Mouse (Mus musculus) embryo, embryonic 10.5 days (tissue): ENCODE data around the gene Pla2g12a.

ENCODE experiments used
- DNase-seq: peaks from one replicate; pipeline ENCODE4 v3.0.0-alpha.2; 2015; ENCODE audit warnings: low spot score

The Pla2g12a gene

DNA sequence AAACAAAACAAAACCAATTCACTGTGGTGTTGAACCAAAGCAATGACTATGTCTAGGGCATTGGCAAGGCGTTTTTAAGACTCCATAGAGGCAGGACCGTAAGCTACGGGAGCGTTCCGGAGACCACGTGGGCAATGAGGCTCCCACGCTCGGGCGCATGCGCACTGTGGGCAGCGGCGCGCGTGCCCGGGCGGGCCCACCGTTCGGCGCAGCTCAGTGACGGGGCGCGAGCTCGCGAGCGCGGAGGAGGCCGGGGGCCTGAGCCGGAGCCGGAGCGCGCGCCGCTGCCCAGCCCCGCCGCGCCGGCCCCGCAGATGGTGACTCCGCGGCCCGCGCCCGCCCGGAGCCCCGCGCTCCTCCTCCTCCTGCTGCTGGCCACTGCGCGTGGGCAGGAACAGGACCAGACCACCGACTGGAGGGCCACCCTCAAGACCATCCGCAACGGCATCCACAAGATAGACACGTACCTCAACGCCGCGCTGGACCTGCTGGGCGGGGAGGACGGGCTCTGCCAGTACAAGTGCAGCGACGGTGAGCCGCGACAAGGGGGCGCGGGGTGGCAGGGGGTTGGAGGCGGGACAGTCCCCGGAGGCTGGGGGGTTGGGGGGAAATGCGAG, at the start of gene Pla2g12a:
Pla2g12a (plus strand) TSS at position 202 of the 617 bp plus-strand sequence.
- DNase-seq: peak; percentile 92

DNA sequence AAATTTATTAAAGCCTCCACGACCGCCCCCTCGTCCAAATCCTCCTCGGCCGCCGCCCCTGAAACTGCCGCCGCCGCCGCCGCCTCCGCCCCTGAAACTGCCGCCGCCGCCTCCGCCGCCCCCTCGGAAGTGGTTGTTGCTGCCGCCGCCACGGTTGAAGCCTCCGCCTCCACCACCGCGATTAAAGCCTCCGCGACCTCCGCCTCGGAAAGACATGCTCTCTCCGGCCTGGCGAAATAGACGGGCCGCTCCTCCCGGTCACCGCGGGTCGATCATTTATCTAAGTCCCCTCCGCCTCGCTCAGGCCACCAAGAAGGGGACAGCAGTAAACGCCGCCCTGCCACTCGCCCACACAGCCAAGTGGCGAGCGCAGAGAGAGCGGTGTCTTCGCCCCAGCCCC, 47.8 kb upstream of the Pla2g12a start:
- no peak for DNase-seq

DNA sequence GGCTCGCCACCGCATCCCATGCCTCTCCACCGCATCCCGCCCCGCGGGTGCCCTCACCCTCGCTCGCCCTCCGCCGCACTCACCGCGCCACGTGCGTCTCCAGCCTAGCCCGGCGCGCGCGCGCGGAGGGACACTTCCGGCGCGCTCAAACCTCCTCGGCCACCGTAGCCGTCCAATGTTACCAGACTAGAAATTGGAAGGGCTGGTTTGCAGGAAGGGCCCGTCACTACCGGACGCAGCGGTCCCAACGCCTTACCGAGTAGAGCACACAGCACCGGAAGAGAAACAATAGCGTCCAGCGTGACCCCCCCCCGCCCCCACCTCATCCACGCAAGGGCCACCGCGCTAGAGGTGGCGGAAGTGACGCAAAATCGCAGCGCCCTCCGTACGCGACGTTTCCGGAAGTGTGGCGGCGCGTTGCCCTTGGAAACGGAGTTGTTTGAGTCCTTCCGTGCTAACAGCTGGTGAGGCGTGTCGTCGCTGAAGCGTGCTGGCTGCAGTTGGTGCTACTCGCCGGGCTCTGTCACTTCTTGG, 47.3 kb upstream of the Pla2g12a start, which contains the start of gene Gar1:
Gar1 (minus strand) TSS at position 362 of the 534 bp plus-strand sequence.
- DNase-seq: peak; percentile 98

DNA sequence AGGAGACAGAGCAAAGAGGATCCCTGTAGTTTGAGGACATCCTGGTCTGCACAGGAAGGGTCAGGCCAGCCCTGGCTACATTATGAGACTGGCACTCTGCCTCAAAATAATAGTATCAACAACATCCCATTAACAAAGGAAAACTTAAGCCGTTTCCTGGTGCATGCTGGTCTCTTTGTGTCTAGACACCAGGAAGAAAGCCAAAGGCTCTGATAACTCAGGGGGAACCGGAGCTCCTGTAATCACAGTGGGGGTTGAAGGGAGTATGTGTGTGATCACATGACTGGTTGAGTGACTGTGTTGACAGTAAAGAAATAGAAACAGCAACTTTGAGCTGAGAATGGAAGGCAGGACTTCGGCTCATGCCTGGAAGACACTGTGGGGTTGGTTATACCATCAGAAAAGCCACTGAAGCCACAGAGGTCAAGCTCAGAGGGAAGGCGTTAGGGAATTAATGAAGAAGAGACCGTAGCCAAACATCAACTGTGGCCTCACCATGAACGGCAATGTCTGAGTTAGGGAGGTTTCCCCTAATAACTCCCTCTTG, 42.9 kb upstream of the Pla2g12a start, which contains the start of gene Cfi:
Cfi (plus strand) TSS at position 497 of the 547 bp plus-strand sequence.
- no peak for DNase-seq

DNA sequence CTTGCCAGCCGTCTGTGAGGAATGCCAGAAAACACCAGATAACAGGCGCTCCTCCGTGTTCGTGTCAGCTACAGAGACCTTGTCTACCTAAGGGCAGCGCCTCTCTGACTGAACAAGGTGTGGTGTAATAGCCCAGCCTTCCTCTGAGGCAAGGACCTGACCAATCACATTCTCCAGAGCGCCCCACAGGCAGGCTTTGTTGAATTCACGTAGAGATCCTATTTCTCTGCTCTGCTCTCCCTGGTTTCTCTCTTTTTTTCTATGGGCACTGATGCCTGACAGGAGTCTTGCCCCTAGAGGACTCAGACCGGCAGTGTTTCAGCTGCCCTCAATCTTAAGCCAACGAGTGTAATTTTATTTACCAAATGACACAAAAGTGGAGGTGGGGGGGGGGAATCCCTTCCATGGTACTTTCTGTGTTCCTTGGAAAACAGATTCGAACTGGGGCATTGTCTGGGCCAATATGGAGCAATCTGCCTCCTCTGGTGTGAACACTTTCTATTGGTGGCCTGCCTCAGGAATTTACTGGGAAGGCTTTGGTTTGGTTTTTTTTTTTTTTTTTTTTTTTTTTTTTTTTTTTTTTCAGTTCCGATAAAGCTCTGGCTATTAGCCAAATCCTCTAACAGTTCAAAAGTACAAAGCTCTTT, 42.2 kb upstream of the Pla2g12a start:
- DNase-seq: peak; percentile 32

DNA sequence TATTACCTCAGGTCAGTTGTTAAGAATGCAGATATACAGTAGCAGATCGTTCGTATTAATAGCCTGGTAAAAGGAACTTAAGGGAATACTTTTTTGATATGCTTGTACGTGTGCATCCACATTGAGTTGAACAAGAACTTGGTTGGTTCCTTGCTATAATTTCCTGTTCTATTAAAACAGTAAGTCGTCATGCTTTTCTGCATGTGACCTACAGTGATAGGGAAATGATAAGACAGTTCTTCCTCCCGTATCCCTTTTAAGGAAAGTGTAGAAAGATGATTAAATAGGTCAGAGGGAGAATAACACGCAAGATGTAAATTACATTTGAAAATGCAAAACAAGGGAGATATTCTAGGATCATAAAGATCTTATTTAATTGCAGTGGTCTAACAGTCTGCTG, 41.4 kb upstream of the Pla2g12a start:
- DNase-seq: no peak

DNA sequence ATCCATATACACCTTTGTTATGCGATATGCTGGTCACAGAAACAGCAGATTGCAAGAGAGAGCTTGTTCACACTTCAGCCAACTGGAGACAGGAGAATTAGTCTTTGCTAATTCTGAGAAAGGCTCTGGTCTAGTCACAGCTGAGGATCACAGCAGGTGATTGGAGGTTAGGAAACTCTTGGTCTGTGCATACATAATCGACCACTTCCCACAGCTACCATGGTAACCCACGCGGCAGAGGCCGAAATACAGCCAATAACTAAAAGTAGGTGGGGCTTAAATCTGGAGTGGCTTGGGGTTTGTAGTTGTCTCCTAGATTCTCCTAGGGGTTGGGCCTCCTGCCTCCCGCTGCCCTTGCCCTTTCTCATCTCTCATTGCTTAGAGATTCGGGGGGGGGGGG, 40.4 kb upstream of the Pla2g12a start:
- DNase-seq: no peak

DNA sequence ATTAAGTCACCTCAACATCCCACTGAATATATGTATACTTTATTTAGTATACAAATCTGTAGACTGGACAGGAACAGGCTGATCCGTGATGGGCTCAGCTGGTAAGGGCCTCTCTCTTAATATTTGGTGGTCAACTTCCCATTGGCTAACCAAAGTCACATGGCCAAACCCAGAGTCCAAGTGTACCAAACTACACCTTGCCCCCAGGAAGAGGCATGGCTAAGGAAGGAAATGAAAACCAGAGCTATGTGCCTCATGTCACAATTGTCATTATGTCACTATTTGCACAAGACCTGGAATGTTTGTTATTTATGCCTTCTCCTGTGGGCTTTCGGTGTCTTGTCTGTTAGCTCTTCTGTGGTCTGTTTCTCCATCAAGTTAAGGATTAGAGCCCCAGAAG, 32.5 kb upstream of the Pla2g12a start:
- no peak for DNase-seq

DNA sequence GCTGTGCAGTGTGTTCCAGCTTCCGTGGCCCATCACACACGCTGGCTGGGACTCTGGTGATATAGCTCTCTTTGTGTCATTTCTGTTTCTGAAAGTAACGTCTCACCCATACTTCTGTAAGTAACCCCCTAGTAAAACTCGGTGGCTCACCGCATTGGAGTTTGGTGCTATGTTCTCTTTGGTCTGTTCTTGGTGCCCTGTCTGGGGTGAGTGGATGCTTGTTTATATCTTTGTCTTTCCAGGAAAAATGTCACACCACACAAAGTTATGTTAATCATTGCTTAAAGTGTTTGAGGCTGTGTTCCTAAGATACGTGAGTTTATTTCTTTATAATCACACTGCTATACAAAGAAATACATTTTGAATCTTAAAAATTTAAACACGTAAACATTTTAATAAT, 31.6 kb upstream of the Pla2g12a start:
- no peak for DNase-seq

DNA sequence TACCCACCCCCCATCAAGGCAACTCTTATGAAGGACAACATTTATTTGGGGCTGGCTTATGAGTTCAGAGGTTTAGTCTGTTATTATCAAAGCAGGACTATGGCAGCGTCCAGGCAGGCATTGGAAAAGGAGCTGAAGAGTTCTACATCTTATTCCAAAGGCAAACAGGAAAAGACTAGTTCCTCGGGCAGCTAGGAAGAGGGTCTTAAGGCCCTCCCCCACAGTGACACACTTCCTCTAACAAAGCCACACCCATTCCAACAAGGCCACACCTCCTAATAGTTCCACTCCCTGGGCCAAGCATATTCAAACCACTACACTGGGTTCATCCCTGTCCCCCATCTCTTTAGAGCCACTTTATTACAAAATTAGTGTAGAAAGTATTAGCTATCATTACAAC, 15.8 kb upstream of the Pla2g12a start:
- DNase-seq: no peak

DNA sequence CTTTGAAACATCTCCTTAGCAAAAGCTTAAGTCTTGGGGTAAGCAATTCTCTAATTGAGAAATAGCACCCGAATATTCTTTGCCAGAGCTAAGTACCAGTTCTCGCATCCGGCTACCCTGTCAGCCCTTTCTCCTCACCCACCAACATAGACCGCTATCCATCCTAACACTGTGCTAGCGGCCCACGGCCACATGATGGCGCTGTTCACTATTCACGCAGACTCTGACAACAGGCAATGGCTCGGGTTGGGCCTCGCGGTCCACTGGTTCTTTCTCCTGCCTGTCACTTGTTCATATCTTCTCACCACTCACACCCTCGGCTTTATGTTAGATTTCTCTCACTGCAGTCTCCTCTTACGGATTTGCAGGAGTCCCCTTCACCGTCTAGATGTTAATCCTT, 14.7 kb upstream of the Pla2g12a start:
- DNase-seq: peak; percentile 56

DNA sequence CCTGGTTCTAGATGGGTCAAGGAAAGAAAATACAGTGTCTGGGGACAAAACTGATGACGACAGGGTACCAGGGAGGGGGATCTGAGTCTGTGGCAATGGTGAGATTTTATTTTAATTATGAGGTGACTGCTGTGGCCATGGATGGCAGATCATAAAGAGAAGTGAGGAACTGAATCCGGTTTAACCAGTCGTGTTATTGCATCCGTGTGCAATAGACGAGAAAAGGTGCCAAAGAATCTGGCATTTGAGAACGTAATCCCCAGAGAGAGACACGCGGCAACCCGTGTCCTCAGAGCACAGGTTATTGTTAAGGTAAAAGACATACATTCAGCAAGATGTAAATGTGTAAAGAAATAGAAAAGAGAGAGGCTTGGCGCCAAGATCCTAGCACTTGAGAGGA, 1.1 kb upstream of the Pla2g12a start:
- DNase-seq: no peak

DNA sequence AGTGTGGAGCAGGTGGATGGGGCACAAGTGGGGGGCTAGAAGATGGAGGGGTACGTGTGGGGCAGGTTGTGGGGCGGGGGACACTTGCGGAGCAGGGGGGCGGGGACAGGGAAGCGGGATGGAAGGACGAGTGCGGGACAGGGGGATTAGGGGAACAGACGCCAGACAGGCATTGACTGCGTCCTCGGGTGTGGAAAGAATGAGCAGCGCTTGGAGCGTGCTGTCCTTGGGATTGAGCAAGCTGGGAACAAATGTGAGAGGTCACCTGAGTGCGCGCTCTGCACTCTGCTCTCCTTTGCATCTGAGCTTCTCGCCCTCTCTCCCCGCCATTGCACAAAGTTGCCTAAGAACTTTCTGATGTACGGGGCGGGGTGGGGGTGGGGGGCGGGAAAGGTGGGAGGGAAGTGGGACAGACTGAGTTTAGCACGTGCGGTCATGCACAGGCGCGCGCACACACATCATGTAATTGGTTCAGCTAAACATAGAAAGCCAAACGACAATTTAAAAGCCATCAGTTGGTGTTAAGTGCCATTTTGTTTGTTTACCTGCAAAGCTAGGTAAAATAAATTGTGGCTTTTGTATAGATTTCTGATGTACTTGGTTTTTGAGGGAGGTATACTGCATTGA, 838 bp downstream of the Pla2g12a start:
- peak; percentile 56 for DNase-seq

DNA sequence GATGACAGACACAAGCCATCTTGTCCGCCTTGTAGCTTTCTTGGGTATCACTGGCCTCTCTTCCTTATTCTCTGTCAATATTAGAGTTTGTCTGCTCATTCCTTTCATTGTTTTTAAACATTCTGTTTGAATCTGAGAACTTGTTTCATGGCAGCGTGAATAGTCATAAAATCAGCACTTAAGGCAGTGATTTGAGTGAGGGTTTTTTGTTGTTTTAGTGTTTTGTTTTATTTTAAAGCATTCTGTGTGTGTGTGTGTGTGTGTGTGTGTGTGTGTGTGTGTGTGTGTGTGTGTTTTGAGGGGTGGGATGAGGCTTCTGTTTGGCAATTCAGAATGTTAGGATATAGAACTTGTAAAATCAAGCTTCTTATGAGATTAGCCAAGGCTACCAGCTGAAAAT, 1.5 kb downstream of the Pla2g12a start:
- no peak for DNase-seq

DNA sequence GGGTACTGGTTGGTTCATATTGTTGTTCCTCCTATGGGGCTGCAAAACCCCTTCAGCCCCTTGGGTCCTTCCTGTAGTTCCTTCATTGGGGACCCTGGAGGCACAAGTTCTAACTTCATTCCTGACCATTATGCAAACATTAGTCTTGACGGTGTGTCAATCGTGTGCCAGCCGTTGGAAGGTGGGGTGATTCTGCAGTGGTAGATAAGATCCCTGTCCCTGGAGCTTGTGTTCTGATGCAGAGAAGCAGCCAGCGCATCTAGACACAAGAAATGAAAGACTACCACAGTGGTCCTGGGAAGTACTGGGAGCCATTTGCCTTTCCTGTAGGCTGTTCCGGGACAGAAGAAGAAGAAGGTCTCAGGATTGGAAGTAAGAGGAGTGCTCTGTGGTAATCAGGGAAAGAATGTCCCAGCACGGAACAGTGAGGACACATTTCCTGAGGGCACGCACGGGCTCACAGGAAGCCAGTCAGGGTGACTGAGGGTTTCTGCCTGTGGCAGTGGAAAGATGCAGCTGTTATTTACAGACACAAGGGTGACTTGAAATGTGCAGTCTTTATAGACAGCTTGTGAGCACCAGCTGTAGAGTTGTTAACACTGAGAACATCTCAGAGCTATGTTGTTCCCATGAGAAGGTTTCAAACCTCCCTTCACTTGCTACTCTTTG, 2.7 kb downstream of the Pla2g12a start:
- no peak for DNase-seq

DNA sequence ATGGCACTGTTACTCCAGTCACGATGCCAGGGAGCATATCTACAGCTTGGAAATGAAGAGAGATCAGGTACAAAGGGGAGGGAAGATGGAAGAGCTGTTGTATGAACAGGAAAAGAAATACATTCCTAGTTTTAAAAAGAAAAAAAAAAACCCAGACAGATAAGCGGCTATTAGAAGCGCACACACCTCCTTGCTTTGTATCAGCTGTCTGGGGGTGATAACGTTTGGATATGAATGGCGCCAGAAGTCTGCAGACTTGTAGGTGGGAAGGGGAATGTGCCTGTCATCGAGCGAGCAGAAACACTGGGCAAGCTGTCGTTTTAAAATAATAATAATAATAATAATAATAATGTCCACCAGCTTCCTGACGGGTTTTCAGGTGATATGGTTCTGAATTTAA, 7.2 kb downstream of the Pla2g12a start:
- no peak for DNase-seq

DNA sequence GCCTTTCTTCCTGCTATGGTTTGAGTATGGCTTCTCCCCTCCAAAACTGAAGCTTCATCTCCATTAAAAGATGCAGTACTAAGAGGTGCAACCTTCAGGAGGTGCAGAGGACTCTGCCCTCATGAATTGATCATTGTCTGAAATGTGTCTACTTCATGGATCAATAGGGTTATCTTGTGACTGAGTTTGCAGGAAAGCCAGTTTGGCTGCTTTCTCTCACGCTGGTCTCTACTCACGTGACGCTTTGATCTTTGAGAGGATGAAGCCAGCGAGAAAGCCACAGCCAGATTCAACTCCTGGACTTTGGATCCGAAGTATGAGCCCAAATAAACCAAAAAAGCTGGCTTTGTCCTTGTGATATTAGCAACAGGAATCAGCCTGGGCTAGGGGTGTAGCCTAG, 8.0 kb downstream of the Pla2g12a start:
- DNase-seq: no peak

DNA sequence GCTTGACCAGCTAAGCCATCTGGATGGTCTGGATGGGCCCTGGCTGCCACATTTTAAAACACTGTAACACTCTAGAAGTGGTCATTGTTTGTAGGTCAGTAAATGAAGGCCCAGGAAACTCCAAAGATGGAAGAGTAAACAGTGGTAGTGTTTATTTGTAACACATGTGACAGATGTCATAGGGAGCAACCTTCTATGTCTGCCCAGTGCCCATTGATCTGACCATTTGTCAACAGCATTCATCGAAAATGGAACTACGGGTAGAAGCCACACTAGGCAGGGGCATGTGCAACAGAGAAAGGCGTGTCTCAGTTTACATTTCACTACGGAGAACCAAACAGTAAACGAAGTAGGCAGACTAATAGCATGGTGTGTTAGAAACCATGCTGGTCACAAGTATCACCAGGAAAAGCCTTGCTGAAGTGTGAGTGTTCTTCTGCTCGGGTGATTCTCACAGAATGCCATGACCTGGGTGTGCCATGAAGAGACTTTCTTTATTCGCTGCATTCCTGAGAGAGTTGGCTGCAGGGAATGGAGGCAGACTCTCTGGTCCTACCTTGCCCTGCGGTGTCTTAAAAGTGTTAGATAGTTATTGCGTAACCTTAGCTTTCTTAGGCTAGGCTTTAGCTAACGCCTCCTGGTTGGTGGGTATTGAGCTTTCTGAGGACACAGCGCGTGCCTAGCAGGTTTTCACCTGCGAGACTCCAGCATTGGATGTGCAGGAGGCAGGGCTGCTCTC, 9.5 kb downstream of the Pla2g12a start:
- no peak for DNase-seq

DNA sequence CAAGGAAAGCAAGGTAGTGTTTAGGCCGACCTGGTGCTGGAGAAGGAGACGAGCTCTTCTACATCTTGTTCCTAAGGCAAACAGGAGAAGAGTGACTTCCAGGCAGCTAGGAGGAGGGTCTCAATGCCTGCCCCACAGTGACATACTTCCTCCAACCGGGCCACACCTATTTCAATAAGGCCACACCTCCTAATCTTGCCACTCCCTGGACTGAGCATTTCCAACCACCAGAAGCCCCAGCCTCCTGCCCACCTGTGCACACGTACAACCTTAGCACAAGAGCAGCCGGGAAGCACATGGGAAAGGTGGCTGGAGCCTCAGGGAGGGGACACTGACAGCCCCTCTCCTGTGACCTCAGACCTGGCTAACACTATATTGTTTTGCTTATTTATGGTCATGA, 13.6 kb downstream of the Pla2g12a start:
- DNase-seq: no peak

DNA sequence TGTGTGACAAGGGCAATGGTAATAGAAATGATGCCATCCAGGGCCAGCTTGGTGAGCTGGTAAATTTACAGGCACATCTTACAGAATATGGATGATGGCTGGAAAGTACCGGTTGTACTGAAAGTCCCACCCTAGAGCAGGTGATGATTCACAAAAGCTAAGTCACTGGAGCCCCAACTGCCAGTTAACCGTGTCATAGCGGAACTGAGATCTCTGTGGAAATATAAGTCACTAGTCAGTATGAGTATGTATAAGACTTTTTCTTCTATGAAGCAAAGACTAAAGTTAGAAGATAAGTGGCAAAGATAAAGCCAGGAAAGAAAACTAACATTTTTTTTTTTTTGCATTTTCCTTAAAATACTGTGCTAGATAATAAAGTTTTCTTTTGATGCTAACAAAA, 14.7 kb downstream of the Pla2g12a start:
- no peak for DNase-seq

DNA sequence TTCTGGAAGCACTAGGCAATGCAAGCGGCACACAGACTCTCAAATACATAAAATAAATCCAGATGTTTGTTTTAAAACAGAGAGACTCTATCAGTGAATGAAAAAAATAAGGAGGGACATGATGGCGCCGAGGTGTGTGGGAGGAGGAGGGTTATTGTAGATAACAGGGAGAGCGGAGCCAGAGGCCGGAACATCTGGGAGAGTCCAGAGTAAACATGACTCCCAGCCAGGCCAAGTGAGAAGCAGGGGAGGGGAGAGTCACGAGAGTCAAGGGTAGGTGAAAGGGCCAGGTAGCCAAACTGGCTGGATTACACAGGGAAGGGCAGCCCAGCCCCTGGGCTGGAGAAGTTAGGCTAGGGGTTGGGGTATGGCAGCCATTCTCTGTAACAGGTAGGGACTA, 18.2 kb downstream of the Pla2g12a start:
- no peak for DNase-seq

DNA sequence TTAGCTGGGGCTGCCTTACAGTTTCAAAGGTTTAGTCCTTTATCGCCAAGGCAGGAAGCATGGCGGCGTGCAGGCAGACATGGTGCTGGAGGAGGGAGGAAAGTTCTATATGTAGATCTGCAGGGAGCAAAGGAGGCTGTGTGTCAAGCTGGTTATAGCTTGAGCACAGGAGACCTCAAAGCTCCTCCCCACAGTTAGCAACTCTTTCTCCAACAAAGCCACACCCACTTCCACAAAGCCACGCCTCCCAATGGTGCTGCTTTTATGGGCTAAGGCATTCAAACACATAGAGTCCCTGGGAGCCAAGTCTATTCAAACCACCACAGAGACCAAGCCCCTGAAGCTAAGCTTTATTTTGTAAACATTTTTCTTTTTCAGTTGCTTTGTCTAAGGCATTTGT, 20.5 kb downstream of the Pla2g12a start:
- peak; percentile 49 for DNase-seq
